Mouse (Mus musculus): ENCODE results near the gene Ang6. TPM values are rescaled to one million over a fixed set of nuclear protein-coding genes. Genes with fewer than 3 reads are reported as not detected.
A peak's percentile ranks its signal among the peaks of the same experiment; 100 is the strongest.
"Not testable (repeated sequence)": the region's sequence is repeated elsewhere in the genome, so short reads cannot be mapped to it uniquely, and the experiment has no call there.

The Ang6 gene
- total RNA-seq (2021) = not detected
- long read RNA-seq, experiment 1 = 0 reads
- long read RNA-seq, experiment 2 = 0 reads

GRCm38 (mm10) chr14:44002169-44002568, at the start of gene Ang6:
TSS of gene Ang6 (minus strand) at chr14:44002269.
- H3K27ac ChIP-seq = no peak within 1 kb of the TSS
- no peak within 1 kb of the TSS for H3K4me3 ChIP-seq
- DNase-seq (ENCODE audit: low spot score in 2 of 2) = no peak
- no peak for TF ChIP-seq CTCF (conservative IDR thresholded peaks at IDR 0.05)

GRCm38 (mm10) chr14:44046567-44046966, 44.5 kb upstream of the Ang6 start:
- DNase-seq (ENCODE audit: low spot score in 2 of 2); H3K27ac ChIP-seq; H3K4me3 ChIP-seq: not testable (repeated sequence)

GRCm38 (mm10) chr14:44031828-44032227, 29.8 kb upstream of the Ang6 start:
- H3K27ac ChIP-seq; H3K4me3 ChIP-seq; DNase-seq (ENCODE audit: low spot score in 2 of 2): not testable (repeated sequence)

- DNase-seq (ENCODE audit: low spot score in 2 of 2); H3K4me3 ChIP-seq; H3K27ac ChIP-seq: not testable (repeated sequence)
Measured at GRCm38 (mm10) chr14:44009686-44010085, 7.6 kb upstream of the Ang6 start.

- not testable (repeated sequence) for H3K27ac ChIP-seq; DNase-seq (ENCODE audit: low spot score in 2 of 2); H3K4me3 ChIP-seq
Measured at GRCm38 (mm10) chr14:44008021-44008420, 6.0 kb upstream of the Ang6 start.

GRCm38 (mm10) chr14:44001600-44001999, 469 bp downstream of the Ang6 start:
- no peak overlapping the region for H3K27ac ChIP-seq
- H3K4me3 ChIP-seq = no peak overlapping the region
- no peak for DNase-seq (ENCODE audit: low spot score in 2 of 2)
- TF ChIP-seq CTCF (conservative IDR thresholded peaks at IDR 0.05) = no peak

- DNase-seq (ENCODE audit: low spot score in 2 of 2); H3K4me3 ChIP-seq; H3K27ac ChIP-seq: not testable (repeated sequence)
Measured at GRCm38 (mm10) chr14:43998455-43999000, 3.5 kb downstream of the Ang6 start.

- not testable (repeated sequence) for H3K27ac ChIP-seq, H3K4me3 ChIP-seq
- peak; percentile 51 to 77 for DNase-seq (ENCODE audit: low spot score in 2 of 2)
- TF ChIP-seq CTCF (conservative IDR thresholded peaks at IDR 0.05) = peak; percentile 78
Measured at GRCm38 (mm10) chr14:43987404-43987803, 14.7 kb downstream of the Ang6 start.

GRCm38 (mm10) chr14:43986147-43986546, 15.9 kb downstream of the Ang6 start:
- no peak overlapping the region for H3K27ac ChIP-seq
- DNase-seq (ENCODE audit: low spot score in 2 of 2) = no peak
- H3K4me3 ChIP-seq = no peak overlapping the region
- TF ChIP-seq CTCF (conservative IDR thresholded peaks at IDR 0.05) = no peak

GRCm38 (mm10) chr14:43983897-43984296, 18.2 kb downstream of the Ang6 start:
- TF ChIP-seq CTCF (conservative IDR thresholded peaks at IDR 0.05) = peak; percentile 67
- DNase-seq (ENCODE audit: low spot score in 2 of 2) = peak; percentile 14 to 62
- Histone ChIP-seq H3K4me3 (no peak overlapping the region), H3K27ac (no peak overlapping the region)

- DNase-seq (ENCODE audit: low spot score in 2 of 2) = no peak
- Histone ChIP-seq H3K4me3 (no peak overlapping the region), H3K27ac (no peak overlapping the region)
- no peak for TF ChIP-seq CTCF (conservative IDR thresholded peaks at IDR 0.05)
Measured at GRCm38 (mm10) chr14:43983454-43983853, 18.6 kb downstream of the Ang6 start.

GRCm38 (mm10) chr14:43956769-43957168, 45.3 kb downstream of the Ang6 start, which contains the start of gene Ang5:
TSS of gene Ang5 (plus strand) at chr14:43957069.
- not testable (repeated sequence) for H3K27ac ChIP-seq; H3K4me3 ChIP-seq; DNase-seq (ENCODE audit: low spot score in 2 of 2)

- H3K4me3 ChIP-seq; H3K27ac ChIP-seq; DNase-seq (ENCODE audit: low spot score in 2 of 2): not testable (repeated sequence)
Measured at GRCm38 (mm10) chr14:43955074-43955473, 47.0 kb downstream of the Ang6 start.

- not testable (repeated sequence) for H3K27ac ChIP-seq; H3K4me3 ChIP-seq; DNase-seq (ENCODE audit: low spot score in 2 of 2)
Measured at GRCm38 (mm10) chr14:43953382-43953781, 48.7 kb downstream of the Ang6 start.

Other genes starting within 250 kb of the Ang6 start
- gene Gm8180, start 217.5 kb downstream of the Ang6 start, total RNA-seq (2021) = not detected
- gene Ear1, start 126.8 kb downstream of the Ang6 start, total RNA-seq (2021) = not detected
- gene Ear10, start 78.7 kb downstream of the Ang6 start, total RNA-seq (2021) = not detected
- gene Gm8113, start 76.9 kb downstream of the Ang6 start, total RNA-seq (2021) = under 1 TPM in 1 of 2 experiments, not detected in 1; 0.23 TPM
- gene Ang5, start 45.2 kb downstream of the Ang6 start, total RNA-seq (2021) = not detected
- not detected for gene Ear2, start 100.4 kb upstream of the Ang6 start, total RNA-seq (2021)
- gene Gm3327, start 121.6 kb upstream of the Ang6 start, total RNA-seq (2021) = not detected
- not detected for gene Gm8212, start 195.4 kb upstream of the Ang6 start, total RNA-seq (2021)
- gene 4930503E14Rik, start 211.0 kb upstream of the Ang6 start, total RNA-seq (2021) = not detected

Measured in layer of hippocampus, adult 2 months (tissue).